Mouse (Mus musculus) MEL (cell line): ENCODE measurements around the gene Slc13a4. TPM values are rescaled to one million over a fixed set of nuclear protein-coding genes. Genes with fewer than 3 reads are reported as not detected.

Experiments used
- DNase-seq: peaks from one replicate; pipeline ENCODE4 v3.0.0; 2011; ENCODE audit warnings: low read depth, low spot score
- H3K27ac ChIP-seq: 2 replicates; pipeline ENCODE4 v1.5.1; 2012; ENCODE audit warnings: low read depth, mild to moderate bottlenecking, control low read depth, low read length, moderate library complexity; ENCODE audit not compliant: control insufficient read depth
- H3K27me3 ChIP-seq, 2 experiments: fragments of 150-350 bp in 1 of 2; sonication (generic) in 1 of 2; 2 replicates each; pipeline ENCODE4 v1.6.1; 2012; ENCODE audit warnings: low read length in 2 of 2, mild to moderate bottlenecking in 2 of 2, improper control_type of control experiment in 1 of 2, moderate library complexity in 1 of 2; ENCODE audit not compliant: insufficient read depth in 2 of 2, control insufficient read depth in 1 of 2
- H3K36me3 ChIP-seq, 2 experiments: 2 replicates each; pipeline ENCODE4 v1.6.1; 2012 to 2014; ENCODE audit warnings: low read length in 2 of 2, improper control_type of control experiment in 1 of 2, inconsistent platforms in 1 of 2, mild to moderate bottlenecking in 1 of 2; ENCODE audit not compliant: insufficient read depth in 2 of 2, control insufficient read depth in 1 of 2
- H3K4me1 ChIP-seq, 2 experiments: fragments of 150-350 bp in 1 of 2; sonication (generic) in 1 of 2; 2 replicates each; pipeline ENCODE4 v1.6.1; 2012; ENCODE audit warnings: low read length in 2 of 2, improper control_type of control experiment in 1 of 2, mild to moderate bottlenecking in 1 of 2; ENCODE audit not compliant: insufficient read depth in 2 of 2, control insufficient read depth in 1 of 2
- H3K4me3 ChIP-seq, 2 experiments: fragments of 150-350 bp in 1 of 2; sonication (generic) in 1 of 2; 2 replicates each; pipeline ENCODE4 v1.5.1; 2012; ENCODE audit warnings: low read depth in 2 of 2, low read length in 2 of 2, mild to moderate bottlenecking in 2 of 2, moderate library complexity in 2 of 2, control low read depth in 1 of 2, improper control_type of control experiment in 1 of 2; ENCODE audit not compliant: control insufficient read depth in 1 of 2, insufficient read depth in 1 of 2
- H3K79me2 ChIP-seq: 2 replicates; pipeline ENCODE4 v1.6.1; 2012; ENCODE audit warnings: mild to moderate bottlenecking, low read length, moderate library complexity; ENCODE audit not compliant: control insufficient read depth, poor library complexity, insufficient read depth
- H3K9ac ChIP-seq: 2 replicates; pipeline ENCODE4 v1.6.1; 2012; ENCODE audit warnings: low read depth, mild to moderate bottlenecking, control low read depth, low read length, moderate library complexity; ENCODE audit not compliant: control insufficient read depth, poor library complexity, severe bottlenecking
- H3K9me3 ChIP-seq: fragments of 150-350 bp; sonication (generic); replicated peaks from 2 replicates; pipeline ENCODE4 v1.6.1; 2012; ENCODE audit warnings: mild to moderate bottlenecking, low read length, improper control_type of control experiment, moderate library complexity; ENCODE audit not compliant: insufficient read depth
- CHD2 ChIP-seq: IDR thresholded peaks from 2 replicates; pipeline ENCODE4 v1.6.1; 2011; ENCODE audit warnings: low read length, improper control_type of control experiment
- CTCF ChIP-seq, 3 experiments: IDR thresholded peaks in 2 of 3; conservative IDR thresholded peaks in 1 of 3; 2 replicates each; pipeline ENCODE4 v1.5.1; 2011 to 2012; ENCODE audit warnings: low read length in 3 of 3, low read depth in 2 of 3, mild to moderate bottlenecking in 2 of 3, improper control_type of control experiment in 1 of 3, inconsistent platforms in 1 of 3, mixed read lengths in 1 of 3, moderate library complexity in 1 of 3; ENCODE audit not compliant: control insufficient read depth in 1 of 3, insufficient read depth in 1 of 3, poor library complexity in 1 of 3, severe bottlenecking in 1 of 3
- ETS1 ChIP-seq: IDR thresholded peaks from 2 replicates; pipeline ENCODE4 v1.6.1; 2012; ENCODE audit warnings: low read depth, mild to moderate bottlenecking, inconsistent platforms, low read length, improper control_type of control experiment, moderate library complexity
- GABPA ChIP-seq: IDR thresholded peaks from 2 replicates; pipeline ENCODE4 v1.6.1; 2012; ENCODE audit warnings: low read depth, mild to moderate bottlenecking, inconsistent platforms, low read length, improper control_type of control experiment, moderate library complexity
- HCFC1 ChIP-seq: IDR thresholded peaks from 2 replicates; pipeline ENCODE4 v1.6.1; 2012; ENCODE audit warnings: low read depth, mild to moderate bottlenecking, inconsistent platforms, low read length, improper control_type of control experiment, moderate library complexity
- KAT2A ChIP-seq: conservative IDR thresholded peaks from 2 replicates; pipeline ENCODE4 v1.6.1; 2012; ENCODE audit warnings: low read depth, low read length, improper control_type of control experiment, inconsistent platforms
- MAFK ChIP-seq: IDR thresholded peaks from 2 replicates; pipeline ENCODE4 v1.6.1; 2011; ENCODE audit warnings: low read depth, mild to moderate bottlenecking, low read length, improper control_type of control experiment, borderline replicate concordance
- MAX ChIP-seq: IDR thresholded peaks from 2 replicates; pipeline ENCODE4 v1.6.1; 2011; ENCODE audit warnings: low read length, improper control_type of control experiment
- MEF2A ChIP-seq: IDR thresholded peaks from 2 replicates; pipeline ENCODE4 v1.6.1; 2014; ENCODE audit warnings: low read depth, mild to moderate bottlenecking, inconsistent platforms, low read length, improper control_type of control experiment; ENCODE audit not compliant: poor library complexity, insufficient replicate concordance, severe bottlenecking; ENCODE audit errors: extremely low read depth
- MXI1 ChIP-seq: IDR thresholded peaks from 2 replicates; pipeline ENCODE4 v1.6.1; 2011; ENCODE audit warnings: mild to moderate bottlenecking, low read depth, low read length, improper control_type of control experiment
- MYC ChIP-seq: IDR thresholded peaks from 2 replicates; pipeline ENCODE4 v1.6.1; 2011; ENCODE audit warnings: low read depth, mild to moderate bottlenecking, low read length, improper control_type of control experiment, moderate library complexity
- NELFE ChIP-seq: IDR thresholded peaks from 2 replicates; pipeline ENCODE4 v1.6.1; 2011; ENCODE audit warnings: low read depth, low read length, improper control_type of control experiment
- NRF1 ChIP-seq: IDR thresholded peaks from 2 replicates; pipeline ENCODE4 v1.6.1; 2014; ENCODE audit warnings: low read depth, mild to moderate bottlenecking, inconsistent platforms, low read length, improper control_type of control experiment, moderate library complexity; ENCODE audit not compliant: poor library complexity, insufficient read depth, severe bottlenecking
- POLR2A ChIP-seq, 2 experiments: IDR thresholded peaks; 2 replicates each; pipeline ENCODE4 v1.6.1; 2011 to 2012; ENCODE audit warnings: low read length in 2 of 2, mild to moderate bottlenecking in 2 of 2, control low read depth in 1 of 2, improper control_type of control experiment in 1 of 2, low read depth in 1 of 2, moderate library complexity in 1 of 2; ENCODE audit not compliant: control insufficient read depth in 1 of 2, insufficient read depth in 1 of 2, poor library complexity in 1 of 2
- SIN3A ChIP-seq: IDR thresholded peaks from 2 replicates; pipeline ENCODE4 v1.6.1; 2012; ENCODE audit warnings: low read length, improper control_type of control experiment, inconsistent platforms
- SMC3 ChIP-seq: IDR thresholded peaks from 2 replicates; pipeline ENCODE4 v1.6.1; 2011; ENCODE audit warnings: low read depth, low read length, improper control_type of control experiment
- TAL1 ChIP-seq: IDR thresholded peaks from 2 replicates; pipeline ENCODE4 v1.6.1; 2012; ENCODE audit warnings: mild to moderate bottlenecking, inconsistent platforms, low read length, moderate library complexity, mixed read lengths
- TCF12 ChIP-seq: IDR thresholded peaks from 2 replicates; pipeline ENCODE4 v1.6.1; 2014; ENCODE audit warnings: low read depth, mild to moderate bottlenecking, inconsistent platforms, low read length, improper control_type of control experiment, moderate library complexity
- USF1 ChIP-seq: IDR thresholded peaks from 2 replicates; pipeline ENCODE4 v1.6.1; 2014; ENCODE audit warnings: low read depth, mild to moderate bottlenecking, inconsistent platforms, low read length, improper control_type of control experiment, moderate library complexity
- USF2 ChIP-seq, 2 experiments: IDR thresholded peaks; 2 replicates each; pipeline ENCODE4 v1.6.1; 2011 to 2012; ENCODE audit warnings: improper control_type of control experiment in 2 of 2, low read length in 2 of 2, borderline replicate concordance in 1 of 2, inconsistent platforms in 1 of 2, low read depth in 1 of 2, mild to moderate bottlenecking in 1 of 2; ENCODE audit not compliant: insufficient read depth in 1 of 2
- ZC3H11A ChIP-seq: IDR thresholded peaks from 2 replicates; pipeline ENCODE4 v1.6.1; 2012; ENCODE audit warnings: low read depth, mild to moderate bottlenecking, inconsistent platforms, low read length, improper control_type of control experiment
- ZKSCAN1 ChIP-seq: IDR thresholded peaks from 2 replicates; pipeline ENCODE4 v1.6.1; 2012; ENCODE audit warnings: low read depth, mild to moderate bottlenecking, inconsistent platforms, low read length, improper control_type of control experiment, moderate library complexity
- ZMIZ1 ChIP-seq: IDR thresholded peaks from 2 replicates; pipeline ENCODE4 v1.6.1; 2012; ENCODE audit warnings: low read depth, mild to moderate bottlenecking, inconsistent platforms, low read length, improper control_type of control experiment, moderate library complexity
- ZNF384 ChIP-seq: IDR thresholded peaks from 2 replicates; pipeline ENCODE4 v1.6.1; 2012; ENCODE audit warnings: low read depth, mild to moderate bottlenecking, inconsistent platforms, low read length, improper control_type of control experiment
- polyA plus RNA-seq, 2 experiments: library from polyadenylated mRNA; stranded (reverse) in 1 of 2; unstranded in 1 of 2; fragments of >175 nt in 1 of 2; fragments of >200 nt in 1 of 2; gene quantifications; 2 replicates each; pipeline versions ENCODE4 v1.2.1 to v1.2.4; 2012; ENCODE audit warnings: low replicate concordance in 2 of 2, low read depth in 1 of 2; ENCODE audit not compliant: insufficient read length in 2 of 2, insufficient read depth in 1 of 2, missing spikeins in 1 of 2
- total RNA-seq: library from RNA; depleted of rRNA; stranded (reverse); fragments of 300-350 nt; gene quantifications from 2 replicates; pipeline ENCODE4 v1.2.3, GENCODE M21; 2012

The Slc13a4 gene
- total and polyA plus RNA-seq, 3 experiments = 0.14 TPM; not detected in 2

DNA sequence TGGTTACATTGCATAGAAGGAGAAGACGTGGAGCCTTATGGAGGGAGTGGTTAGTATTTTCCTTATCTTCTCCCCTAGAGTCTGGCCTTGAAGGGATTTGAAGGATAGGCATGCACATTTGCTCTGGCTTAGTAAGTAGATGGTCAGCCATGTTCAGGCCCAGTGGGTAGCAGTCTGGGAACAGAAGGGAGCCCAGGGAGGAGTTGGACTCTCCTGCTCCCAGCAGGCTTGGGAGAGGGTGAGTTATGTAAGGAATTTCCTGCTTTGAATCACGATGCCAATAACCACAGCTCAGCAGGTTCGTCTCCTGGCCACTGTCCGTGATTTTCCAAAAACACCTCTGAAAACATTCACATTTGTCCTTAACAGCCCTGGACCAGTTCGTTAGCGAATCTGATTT is 22.9 kb upstream of the Slc13a4 start:
- Histone ChIP-seq H3K9me3 (no peaks in the 10 kb centered on the region), H3K27ac (no peak overlapping the region)
- TF ChIP-seq NRF1 (no peak), MYC (no peak), ZKSCAN1 (no peak), MXI1 (no peak), TCF12 (no peak), CHD2 (no peak), ETS1 (no peak), CTCF (IDR thresholded peaks at IDR 0.05 in 2 of 3, conservative IDR thresholded peaks at IDR 0.05 in 1 of 3; ENCODE audit: control insufficient read depth in 1 of 3, insufficient read depth in 1 of 3, low read depth in 2 of 3, low read length in 3 of 3, poor library complexity in 1 of 3, severe bottlenecking in 1 of 3) (no peak), ZMIZ1 (no peak)
- TF ChIP-seq, all 39 proteins: peak for 0
- Histone ChIP-seq H3K4me1 (no peaks in the 10 kb centered on the region), H3K79me2 (no peaks in the 10 kb centered on the region), H3K36me3 (no peaks in the 10 kb centered on the region), H3K27me3 (0 out of 4 replicates have a peak, but pooled peaks cover 0 to 4% of the 10 kb centered on the region in 2 experiments), H3K9ac (no peak overlapping the region), H3K4me3 (no peak overlapping the region)
- DNase-seq = no peak

GRCm38 (mm10) chr6:35329956-35330355 is 22.0 kb upstream of the Slc13a4 start:
- TF ChIP-seq POLR2A (IDR thresholded peaks at IDR 0.05; ENCODE audit: control insufficient read depth in 1 of 2, insufficient read depth in 1 of 2, low read depth in 1 of 2, low read length in 2 of 2, poor library complexity in 1 of 2) = no peak
- TF ChIP-seq ETS1 = no peak
- no peak for TF ChIP-seq USF1
- TF ChIP-seq MAFK = no peak
- TF ChIP-seq GABPA = no peak
- TF ChIP-seq ZNF384 = no peak
- no peak for TF ChIP-seq NELFE
- H3K4me3 ChIP-seq = no peak overlapping the region
- H3K27ac ChIP-seq = no peak overlapping the region
- no peak for DNase-seq
- H3K9me3 ChIP-seq = no peaks in the 10 kb centered on the region
- H3K4me1 ChIP-seq = no peaks in the 10 kb centered on the region
- no peaks in the 10 kb centered on the region for H3K36me3 ChIP-seq
- no peak overlapping the region for H3K9ac ChIP-seq
- 0 out of 4 replicates have a peak, but pooled peaks cover 0 to 4% of the 10 kb centered on the region in 2 experiments for H3K27me3 ChIP-seq
- H3K79me2 ChIP-seq = no peaks in the 10 kb centered on the region

DNA sequence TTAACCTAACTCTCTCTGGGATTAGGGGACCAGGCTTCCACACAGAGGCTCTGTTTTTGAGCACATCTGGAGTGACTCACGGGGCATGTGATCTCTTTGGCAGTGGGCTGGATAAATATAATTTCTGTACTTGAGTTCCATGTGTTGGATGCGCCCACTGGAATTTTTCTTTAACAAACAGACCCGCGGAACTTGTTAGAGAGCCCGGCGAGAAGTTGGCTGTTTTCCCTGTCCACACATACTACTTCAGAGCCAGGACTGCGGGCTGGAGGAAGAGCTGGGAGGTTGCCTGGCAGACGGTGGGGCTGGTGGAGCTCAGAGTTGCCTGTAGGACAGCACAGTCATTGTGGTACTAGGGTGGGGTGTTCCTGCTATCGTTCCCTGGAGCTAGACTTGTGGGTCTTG is 18.2 kb upstream of the Slc13a4 start, which contains the start of gene Fam180a:
Gene Fam180a (minus strand): TSS at position 31 of the 405 bp plus-strand sequence.
- Histone ChIP-seq H3K27me3 (no peaks in the 10 kb centered on the region), H3K4me1 (peaks cover 0 to 3% of the 10 kb centered on the region in 2 experiments; a peak in 2 of 4 replicates), H3K27ac (no peak within 1 kb of the TSS), H3K9ac (no peak within 1 kb of the TSS), H3K4me3 (no peak within 1 kb of the TSS), H3K9me3 (no peaks in the 10 kb centered on the region), H3K36me3 (no peaks in the 10 kb centered on the region), H3K79me2 (no peaks in the 10 kb centered on the region)
- DNase-seq = no peak
- TF ChIP-seq MEF2A (no peak), NELFE (no peak), POLR2A (IDR thresholded peaks at IDR 0.05; ENCODE audit: control insufficient read depth in 1 of 2, insufficient read depth in 1 of 2, low read depth in 1 of 2, low read length in 2 of 2, poor library complexity in 1 of 2) (no peak), NRF1 (no peak), SMC3 (no peak), KAT2A (no peak), USF2 (IDR thresholded peaks at IDR 0.05; ENCODE audit: borderline replicate concordance in 1 of 2, insufficient read depth in 1 of 2, low read depth in 1 of 2, low read length in 2 of 2) (no peak), ZMIZ1 (no peak), ZC3H11A (no peak), TAL1 (no peak), MAX (no peak), ZKSCAN1 (no peak), ETS1 (no peak), ZNF384 (no peak), SIN3A (no peak), CTCF (IDR thresholded peaks at IDR 0.05 in 2 of 3, conservative IDR thresholded peaks at IDR 0.05 in 1 of 3; ENCODE audit: control insufficient read depth in 1 of 3, insufficient read depth in 1 of 3, low read depth in 2 of 3, low read length in 3 of 3, poor library complexity in 1 of 3, severe bottlenecking in 1 of 3) (no peak), HCFC1 (no peak), MAFK (no peak)
